Mouse (Mus musculus) MEL (cell line): ENCODE results near the gene Pecam1. TPM values are rescaled to one million over a fixed set of nuclear protein-coding genes. Genes with fewer than 3 reads are reported as not detected.

Experiments used
- DNase-seq: peaks from one replicate; pipeline ENCODE4 v3.0.0; 2011; ENCODE audit warnings: low read depth, low spot score
- H3K27ac ChIP-seq: 2 replicates; pipeline ENCODE4 v1.5.1; 2012; ENCODE audit warnings: low read depth, mild to moderate bottlenecking, control low read depth, low read length, moderate library complexity; ENCODE audit not compliant: control insufficient read depth
- H3K27me3 ChIP-seq, 2 experiments: fragments of 150-350 bp in 1 of 2; sonication (generic) in 1 of 2; 2 replicates each; pipeline ENCODE4 v1.6.1; 2012; ENCODE audit warnings: low read length in 2 of 2, mild to moderate bottlenecking in 2 of 2, improper control_type of control experiment in 1 of 2, moderate library complexity in 1 of 2; ENCODE audit not compliant: insufficient read depth in 2 of 2, control insufficient read depth in 1 of 2
- H3K36me3 ChIP-seq, 2 experiments: 2 replicates each; pipeline ENCODE4 v1.6.1; 2012 to 2014; ENCODE audit warnings: low read length in 2 of 2, improper control_type of control experiment in 1 of 2, inconsistent platforms in 1 of 2, mild to moderate bottlenecking in 1 of 2; ENCODE audit not compliant: insufficient read depth in 2 of 2, control insufficient read depth in 1 of 2
- H3K4me1 ChIP-seq, 2 experiments: fragments of 150-350 bp in 1 of 2; sonication (generic) in 1 of 2; 2 replicates each; pipeline ENCODE4 v1.6.1; 2012; ENCODE audit warnings: low read length in 2 of 2, improper control_type of control experiment in 1 of 2, mild to moderate bottlenecking in 1 of 2; ENCODE audit not compliant: insufficient read depth in 2 of 2, control insufficient read depth in 1 of 2
- H3K4me3 ChIP-seq, 2 experiments: fragments of 150-350 bp in 1 of 2; sonication (generic) in 1 of 2; 2 replicates each; pipeline ENCODE4 v1.5.1; 2012; ENCODE audit warnings: low read depth in 2 of 2, low read length in 2 of 2, mild to moderate bottlenecking in 2 of 2, moderate library complexity in 2 of 2, control low read depth in 1 of 2, improper control_type of control experiment in 1 of 2; ENCODE audit not compliant: control insufficient read depth in 1 of 2, insufficient read depth in 1 of 2
- H3K79me2 ChIP-seq: 2 replicates; pipeline ENCODE4 v1.6.1; 2012; ENCODE audit warnings: mild to moderate bottlenecking, low read length, moderate library complexity; ENCODE audit not compliant: control insufficient read depth, poor library complexity, insufficient read depth
- H3K9ac ChIP-seq: 2 replicates; pipeline ENCODE4 v1.6.1; 2012; ENCODE audit warnings: low read depth, mild to moderate bottlenecking, control low read depth, low read length, moderate library complexity; ENCODE audit not compliant: control insufficient read depth, poor library complexity, severe bottlenecking
- H3K9me3 ChIP-seq: fragments of 150-350 bp; sonication (generic); replicated peaks from 2 replicates; pipeline ENCODE4 v1.6.1; 2012; ENCODE audit warnings: mild to moderate bottlenecking, low read length, improper control_type of control experiment, moderate library complexity; ENCODE audit not compliant: insufficient read depth
- BHLHE40 ChIP-seq: IDR thresholded peaks from 2 replicates; pipeline ENCODE4 v1.6.1; 2012; ENCODE audit warnings: low read depth, mild to moderate bottlenecking, inconsistent platforms, low read length, improper control_type of control experiment, borderline replicate concordance
- CHD1 ChIP-seq: IDR thresholded peaks from 2 replicates; pipeline ENCODE4 v1.6.1; 2012; ENCODE audit warnings: low read depth, mild to moderate bottlenecking, inconsistent platforms, low read length, improper control_type of control experiment
- CHD2 ChIP-seq: IDR thresholded peaks from 2 replicates; pipeline ENCODE4 v1.6.1; 2011; ENCODE audit warnings: low read length, improper control_type of control experiment
- CTCF ChIP-seq, 3 experiments: IDR thresholded peaks in 2 of 3; conservative IDR thresholded peaks in 1 of 3; 2 replicates each; pipeline ENCODE4 v1.5.1; 2011 to 2012; ENCODE audit warnings: low read length in 3 of 3, low read depth in 2 of 3, mild to moderate bottlenecking in 2 of 3, improper control_type of control experiment in 1 of 3, inconsistent platforms in 1 of 3, mixed read lengths in 1 of 3, moderate library complexity in 1 of 3; ENCODE audit not compliant: control insufficient read depth in 1 of 3, insufficient read depth in 1 of 3, poor library complexity in 1 of 3, severe bottlenecking in 1 of 3
- E2F4 ChIP-seq: IDR thresholded peaks from 2 replicates; pipeline ENCODE4 v1.6.1; 2011; ENCODE audit warnings: low read depth, low read length, improper control_type of control experiment, borderline replicate concordance
- ELF1 ChIP-seq: IDR thresholded peaks from 2 replicates; pipeline ENCODE4 v1.6.1; 2014; ENCODE audit warnings: low read depth, mild to moderate bottlenecking, inconsistent platforms, low read length, improper control_type of control experiment, moderate library complexity
- EP300 ChIP-seq, 2 experiments: IDR thresholded peaks; 2 replicates each; pipeline ENCODE4 v1.6.1; 2011; ENCODE audit warnings: improper control_type of control experiment in 2 of 2, low read length in 2 of 2, low read depth in 1 of 2, mild to moderate bottlenecking in 1 of 2
- ETS1 ChIP-seq: IDR thresholded peaks from 2 replicates; pipeline ENCODE4 v1.6.1; 2012; ENCODE audit warnings: low read depth, mild to moderate bottlenecking, inconsistent platforms, low read length, improper control_type of control experiment, moderate library complexity
- GABPA ChIP-seq: IDR thresholded peaks from 2 replicates; pipeline ENCODE4 v1.6.1; 2012; ENCODE audit warnings: low read depth, mild to moderate bottlenecking, inconsistent platforms, low read length, improper control_type of control experiment, moderate library complexity
- HCFC1 ChIP-seq: IDR thresholded peaks from 2 replicates; pipeline ENCODE4 v1.6.1; 2012; ENCODE audit warnings: low read depth, mild to moderate bottlenecking, inconsistent platforms, low read length, improper control_type of control experiment, moderate library complexity
- JUND ChIP-seq: IDR thresholded peaks from 2 replicates; pipeline ENCODE4 v1.6.1; 2011; ENCODE audit warnings: low read depth, mild to moderate bottlenecking, improper control_type of control experiment, low read length
- MAFK ChIP-seq: IDR thresholded peaks from 2 replicates; pipeline ENCODE4 v1.6.1; 2011; ENCODE audit warnings: low read depth, mild to moderate bottlenecking, low read length, improper control_type of control experiment, borderline replicate concordance
- MAX ChIP-seq: IDR thresholded peaks from 2 replicates; pipeline ENCODE4 v1.6.1; 2011; ENCODE audit warnings: low read length, improper control_type of control experiment
- NRF1 ChIP-seq: IDR thresholded peaks from 2 replicates; pipeline ENCODE4 v1.6.1; 2014; ENCODE audit warnings: low read depth, mild to moderate bottlenecking, inconsistent platforms, low read length, improper control_type of control experiment, moderate library complexity; ENCODE audit not compliant: poor library complexity, insufficient read depth, severe bottlenecking
- POLR2A ChIP-seq, 2 experiments: IDR thresholded peaks; 2 replicates each; pipeline ENCODE4 v1.6.1; 2011 to 2012; ENCODE audit warnings: low read length in 2 of 2, mild to moderate bottlenecking in 2 of 2, control low read depth in 1 of 2, improper control_type of control experiment in 1 of 2, low read depth in 1 of 2, moderate library complexity in 1 of 2; ENCODE audit not compliant: control insufficient read depth in 1 of 2, insufficient read depth in 1 of 2, poor library complexity in 1 of 2
- POLR2AphosphoS2 ChIP-seq: IDR thresholded peaks from 2 replicates; pipeline ENCODE4 v1.6.1; 2011; ENCODE audit warnings: low read length, improper control_type of control experiment
- POLR2AphosphoS5 ChIP-seq: IDR thresholded peaks from 2 replicates; pipeline ENCODE4 v1.6.1; 2012; ENCODE audit warnings: low read depth, borderline replicate concordance, mild to moderate bottlenecking, inconsistent platforms, low read length, moderate library complexity, mixed read lengths
- RCOR1 ChIP-seq: IDR thresholded peaks from 2 replicates; pipeline ENCODE4 v1.6.1; 2012; ENCODE audit warnings: low read depth, mild to moderate bottlenecking, inconsistent platforms, low read length, improper control_type of control experiment
- SIN3A ChIP-seq: IDR thresholded peaks from 2 replicates; pipeline ENCODE4 v1.6.1; 2012; ENCODE audit warnings: low read length, improper control_type of control experiment, inconsistent platforms
- TBP ChIP-seq: IDR thresholded peaks from 2 replicates; pipeline ENCODE4 v1.8.0; 2011; ENCODE audit warnings: low read depth, low read length, improper control_type of control experiment
- TCF12 ChIP-seq: IDR thresholded peaks from 2 replicates; pipeline ENCODE4 v1.6.1; 2014; ENCODE audit warnings: low read depth, mild to moderate bottlenecking, inconsistent platforms, low read length, improper control_type of control experiment, moderate library complexity
- UBTF ChIP-seq: IDR thresholded peaks from 2 replicates; pipeline ENCODE4 v1.6.1; 2012; ENCODE audit warnings: low read depth, mild to moderate bottlenecking, inconsistent platforms, low read length, improper control_type of control experiment, moderate library complexity, borderline replicate concordance; ENCODE audit not compliant: insufficient read depth
- USF1 ChIP-seq: IDR thresholded peaks from 2 replicates; pipeline ENCODE4 v1.6.1; 2014; ENCODE audit warnings: low read depth, mild to moderate bottlenecking, inconsistent platforms, low read length, improper control_type of control experiment, moderate library complexity
- USF2 ChIP-seq, 2 experiments: IDR thresholded peaks; 2 replicates each; pipeline ENCODE4 v1.6.1; 2011 to 2012; ENCODE audit warnings: improper control_type of control experiment in 2 of 2, low read length in 2 of 2, borderline replicate concordance in 1 of 2, inconsistent platforms in 1 of 2, low read depth in 1 of 2, mild to moderate bottlenecking in 1 of 2; ENCODE audit not compliant: insufficient read depth in 1 of 2
- ZC3H11A ChIP-seq: IDR thresholded peaks from 2 replicates; pipeline ENCODE4 v1.6.1; 2012; ENCODE audit warnings: low read depth, mild to moderate bottlenecking, inconsistent platforms, low read length, improper control_type of control experiment
- ZKSCAN1 ChIP-seq: IDR thresholded peaks from 2 replicates; pipeline ENCODE4 v1.6.1; 2012; ENCODE audit warnings: low read depth, mild to moderate bottlenecking, inconsistent platforms, low read length, improper control_type of control experiment, moderate library complexity
- ZMIZ1 ChIP-seq: IDR thresholded peaks from 2 replicates; pipeline ENCODE4 v1.6.1; 2012; ENCODE audit warnings: low read depth, mild to moderate bottlenecking, inconsistent platforms, low read length, improper control_type of control experiment, moderate library complexity
- polyA plus RNA-seq, 2 experiments: library from polyadenylated mRNA; stranded (reverse) in 1 of 2; unstranded in 1 of 2; fragments of >175 nt in 1 of 2; fragments of >200 nt in 1 of 2; gene quantifications; 2 replicates each; pipeline versions ENCODE4 v1.2.1 to v1.2.4; 2012; ENCODE audit warnings: low replicate concordance in 2 of 2, low read depth in 1 of 2; ENCODE audit not compliant: insufficient read length in 2 of 2, insufficient read depth in 1 of 2, missing spikeins in 1 of 2
- total RNA-seq: library from RNA; depleted of rRNA; stranded (reverse); fragments of 300-350 nt; gene quantifications from 2 replicates; pipeline ENCODE4 v1.2.3, GENCODE M21; 2012

Gene Pecam1
- total and polyA plus RNA-seq, 3 experiments: 0.12 to 0.14 TPM; not detected in 1

DNA sequence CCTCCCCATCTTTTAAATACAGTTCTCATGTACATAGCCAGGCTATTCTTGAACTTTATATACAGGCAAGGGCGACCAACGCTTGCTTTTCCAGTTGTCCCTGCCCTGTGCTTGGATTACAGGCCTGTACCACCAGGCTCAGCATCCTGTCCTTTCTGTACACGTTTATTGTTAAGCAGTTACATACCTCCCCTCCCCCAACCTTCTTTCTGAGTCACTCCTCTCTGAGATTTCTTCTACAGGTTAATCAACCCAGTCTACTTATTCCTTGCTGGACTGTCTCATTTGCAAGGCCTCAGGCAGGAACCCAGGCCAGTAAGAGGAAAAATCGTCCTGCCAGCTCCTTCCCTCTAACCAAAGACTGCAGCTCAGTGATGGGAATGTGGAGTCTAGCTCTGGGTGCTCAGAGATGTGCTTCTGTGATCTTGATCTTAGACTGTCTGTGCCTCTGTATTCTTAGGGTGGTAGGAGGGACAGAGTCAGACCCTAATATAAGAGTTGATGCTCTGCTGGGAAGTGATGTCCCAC, 79.4 kb downstream of the Pecam1 start:
- no peak overlapping the region for H3K4me3 ChIP-seq

DNA sequence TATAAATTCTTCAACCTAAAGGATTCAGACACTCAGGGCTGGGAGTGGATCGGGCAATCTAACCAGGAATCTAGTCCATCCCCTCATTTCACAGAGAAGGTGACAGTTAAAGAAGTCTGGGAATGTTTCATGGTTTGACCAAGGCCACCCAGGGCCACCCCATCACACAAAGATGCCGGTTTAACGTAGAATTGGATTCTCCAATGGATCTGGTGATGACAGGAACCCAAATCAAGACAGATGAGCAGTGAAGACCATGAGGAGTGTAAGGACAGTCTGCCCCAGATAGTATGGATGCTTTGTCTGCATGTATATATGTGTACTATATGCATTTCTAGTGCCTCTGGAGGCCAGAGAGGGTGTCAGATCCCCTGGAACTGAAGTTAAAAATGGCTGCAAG, 80.2 kb downstream of the Pecam1 start:
- no peak for DNase-seq
- Histone ChIP-seq H3K4me3 (no peak overlapping the region), H3K9ac (no peak overlapping the region), H3K4me1 (peaks cover 6 to 30% of the 10 kb centered on the region in 2 experiments; a peak in 3 of 4 replicates), H3K9me3 (no peaks in the 10 kb centered on the region), H3K27ac (no peak overlapping the region), H3K79me2 (no peaks in the 10 kb centered on the region), H3K36me3 (peaks cover 0 to 26% of the 10 kb centered on the region in 2 experiments; a peak in 2 of 4 replicates), H3K27me3 (no peaks in the 10 kb centered on the region)
- TF ChIP-seq POLR2A (IDR thresholded peaks at IDR 0.05; ENCODE audit: control insufficient read depth in 1 of 2, insufficient read depth in 1 of 2, low read depth in 1 of 2, low read length in 2 of 2, poor library complexity in 1 of 2) (no peak), HCFC1 (no peak), ZKSCAN1 (no peak), GABPA (no peak), RCOR1 (no peak), POLR2AphosphoS2 (no peak), ZC3H11A (no peak), TBP (no peak), MAX (no peak), ZMIZ1 (no peak), NRF1 (no peak), EP300 (IDR thresholded peaks at IDR 0.05; ENCODE audit: low read depth in 1 of 2, low read length in 2 of 2) (no peak), CHD2 (no peak), USF1 (no peak), SIN3A (no peak), CTCF (IDR thresholded peaks at IDR 0.05 in 2 of 3, conservative IDR thresholded peaks at IDR 0.05 in 1 of 3; ENCODE audit: control insufficient read depth in 1 of 3, insufficient read depth in 1 of 3, low read depth in 2 of 3, low read length in 3 of 3, poor library complexity in 1 of 3, severe bottlenecking in 1 of 3) (no peak), JUND (no peak), TCF12 (no peak), E2F4 (no peak), UBTF (no peak)

More for the DNA sequence above, 79.4 kb downstream of the Pecam1 start:
- H3K9ac ChIP-seq: no peak overlapping the region
- TF ChIP-seq POLR2A (IDR thresholded peaks at IDR 0.05; ENCODE audit: control insufficient read depth in 1 of 2, insufficient read depth in 1 of 2, low read depth in 1 of 2, low read length in 2 of 2, poor library complexity in 1 of 2) (no peak), MAX (no peak), UBTF (no peak), ZKSCAN1 (no peak), E2F4 (no peak), POLR2AphosphoS5 (no peak), SIN3A (no peak), BHLHE40 (no peak), USF1 (no peak), JUND (no peak), USF2 (IDR thresholded peaks at IDR 0.05; ENCODE audit: borderline replicate concordance in 1 of 2, insufficient read depth in 1 of 2, low read depth in 1 of 2, low read length in 2 of 2) (no peak), ZC3H11A (no peak), MAFK (no peak), CHD1 (no peak), RCOR1 (no peak), ELF1 (no peak), ETS1 (no peak)
- no peaks in the 10 kb centered on the region for H3K79me2 ChIP-seq
- no peaks in the 10 kb centered on the region for H3K9me3 ChIP-seq
- DNase-seq: no peak
- H3K36me3 ChIP-seq: peaks cover 0 to 26% of the 10 kb centered on the region in 2 experiments; a peak in 2 of 4 replicates
- H3K27me3 ChIP-seq: no peaks in the 10 kb centered on the region
- H3K4me1 ChIP-seq: peaks cover 6 to 37% of the 10 kb centered on the region in 2 experiments; a peak in 3 of 4 replicates
- no peak overlapping the region for H3K27ac ChIP-seq
